Mouse (Mus musculus): ENCODE results near the gene Sema4b.

DNA sequence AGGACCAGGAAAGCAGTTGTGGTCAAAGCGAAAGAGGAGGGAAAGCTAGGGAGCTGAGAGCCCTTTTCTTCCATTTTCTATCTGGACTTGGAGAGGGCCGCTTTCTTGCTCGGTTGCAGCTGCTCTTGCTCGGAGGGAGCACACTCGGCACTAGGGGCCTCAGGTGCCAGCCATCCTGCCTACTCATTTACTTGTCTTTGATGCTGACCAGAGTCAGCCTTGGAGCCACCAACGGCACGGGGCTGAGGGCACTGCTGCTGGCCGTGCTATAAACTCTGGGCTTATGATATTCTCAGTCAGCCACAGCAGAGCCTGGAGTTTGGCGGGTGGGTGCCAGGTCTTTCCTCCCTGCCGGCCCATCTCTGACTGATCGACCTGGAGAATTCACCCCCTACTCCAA, 12.2 kb downstream of the Sema4b start:
- no peak for TF ChIP-seq CTCF (IDR thresholded peaks at IDR 0.05; ENCODE audit: control insufficient read depth, insufficient read depth, insufficient replicate concordance, low read depth, low read length)
- no peak for TF ChIP-seq POLR2A (IDR thresholded peaks at IDR 0.05; ENCODE audit: control insufficient read depth, low read depth, low read length)

Data from testis, adult 2 months (tissue).